Mouse (Mus musculus) kidney, adult 18-20 months (tissue): ENCODE results near the gene Cfap65.

Experiments
- DNase-seq: peaks from one replicate; pipeline ENCODE4 v3.0.0; 2021

Gene Cfap65

GRCm38 (mm10) chr1:74936221-74936830, 927 bp upstream of the Cfap65 start:
- DNase-seq, result peak; percentile 76

GRCm38 (mm10) chr1:74927621-74928296, 7.6 kb downstream of the Cfap65 start:
- DNase-seq, result no peak

DNA sequence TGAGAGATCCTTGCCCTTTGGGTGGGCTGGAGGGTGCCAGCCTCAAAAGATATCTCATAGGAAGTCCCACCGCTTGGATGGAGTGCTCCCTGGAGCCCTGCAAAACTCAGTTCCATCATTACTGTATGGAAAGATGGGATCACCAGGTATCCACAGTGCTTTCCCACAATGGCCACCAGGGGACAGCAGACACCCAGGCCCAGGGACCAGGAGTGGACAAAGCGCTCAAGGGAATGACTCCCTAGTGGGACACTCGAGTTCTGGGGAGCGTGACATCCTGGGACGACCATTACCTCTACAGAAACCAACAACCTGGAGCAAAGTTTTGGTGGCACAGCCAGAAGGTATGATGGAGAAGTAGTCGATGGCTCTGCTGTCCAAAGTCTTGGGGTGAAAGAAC, 8.7 kb downstream of the Cfap65 start:
- peak; percentile 80 for DNase-seq

DNA sequence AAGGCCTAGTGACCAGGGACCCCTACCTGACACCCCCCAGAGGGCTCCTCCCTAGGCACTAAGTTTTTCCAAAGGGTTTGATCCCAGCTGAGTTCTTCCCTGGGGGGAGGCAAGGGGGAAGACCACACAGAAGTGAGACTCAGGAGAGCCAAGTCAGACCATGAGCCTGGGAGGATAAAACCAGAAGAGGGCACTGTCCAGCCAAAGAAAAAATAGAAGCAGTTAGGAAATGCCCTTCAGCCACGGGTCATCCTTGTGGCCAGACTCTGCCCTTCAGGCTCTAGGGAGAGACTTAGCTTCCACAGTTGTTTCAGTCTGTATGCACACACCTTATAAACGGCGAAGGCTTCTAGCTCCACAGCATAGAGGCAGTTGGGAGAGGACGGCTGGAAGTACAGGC, 10.9 kb downstream of the Cfap65 start:
- peak; percentile 27 for DNase-seq

- DNase-seq, result peak; percentile 34
These were observed 19.7 kb downstream of the Cfap65 start for GRCm38 (mm10) chr1:74915706-74916105.

GRCm38 (mm10) chr1:74902191-74902590, 33.2 kb downstream of the Cfap65 start:
- no peak for DNase-seq

GRCm38 (mm10) chr1:74901686-74902085, 33.7 kb downstream of the Cfap65 start:
- peak; percentile 71 for DNase-seq

- DNase-seq, result peak; percentile 68
These were observed 34.8 kb downstream of the Cfap65 start for GRCm38 (mm10) chr1:74900341-74901285.

GRCm38 (mm10) chr1:74898656-74899431, 36.6 kb downstream of the Cfap65 start:
- DNase-seq, result no peak

DNA sequence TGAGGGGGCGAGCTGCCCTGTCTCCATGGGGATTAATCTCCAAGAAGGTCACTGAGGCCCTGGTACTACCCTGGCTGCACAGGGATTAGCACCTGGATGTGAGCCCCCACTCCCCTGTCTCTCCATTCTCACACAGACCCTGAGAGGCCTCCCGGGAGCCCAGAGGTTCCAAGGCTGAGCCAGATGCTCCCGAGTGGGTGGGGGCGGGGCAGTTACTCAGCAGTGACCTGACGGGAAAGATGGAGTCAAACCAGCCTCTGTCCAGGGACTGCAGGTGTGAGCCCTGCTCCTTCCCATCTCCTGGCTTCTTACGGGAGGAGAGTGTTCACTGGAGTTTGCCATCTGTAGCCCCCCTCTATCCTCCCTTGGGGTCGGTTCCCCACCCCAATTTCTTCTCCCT, 37.4 kb downstream of the Cfap65 start:
- DNase-seq, result no peak

DNA sequence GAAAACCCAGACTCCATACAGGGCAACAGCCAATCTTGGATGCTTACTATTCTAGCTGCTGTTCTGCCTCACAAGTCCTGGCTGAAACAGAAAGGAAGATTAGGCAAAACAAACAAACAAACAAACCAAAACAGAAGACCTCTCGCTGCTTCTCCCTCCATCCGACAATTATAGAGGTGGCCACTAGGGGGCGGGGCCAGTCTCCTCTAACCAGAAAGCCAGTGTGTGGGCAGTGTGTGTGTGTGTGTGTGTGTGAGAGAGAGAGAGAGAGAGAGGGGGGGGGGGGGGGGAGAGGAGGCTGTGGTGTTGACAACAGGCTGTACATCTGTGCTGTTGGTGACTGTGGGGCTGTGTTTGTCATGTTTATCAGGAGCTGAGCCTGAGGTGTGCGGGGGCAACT, 40.4 kb downstream of the Cfap65 start:
- peak; percentile 67 for DNase-seq

GRCm38 (mm10) chr1:74893134-74893855, 42.1 kb downstream of the Cfap65 start, which contains the start of gene Cryba2:
Gene Cryba2, minus strand, starts transcription at chr1:74893143.
- peak; percentile 65 for DNase-seq

- DNase-seq, result no peak
These were observed 42.9 kb downstream of the Cfap65 start for GRCm38 (mm10) chr1:74892351-74893133.

- DNase-seq, result peak; percentile 33
These were observed 43.9 kb downstream of the Cfap65 start for GRCm38 (mm10) chr1:74891513-74891912.

GRCm38 (mm10) chr1:74885369-74886042, 49.9 kb downstream of the Cfap65 start, which contains the start of gene Fev:
Gene Fev, minus strand, starts transcription at chr1:74885419.
- no peak for DNase-seq

GRCm38 (mm10) chr1:74884196-74885141, 50.9 kb downstream of the Cfap65 start:
- DNase-seq, result no peak

- DNase-seq, result no peak
These were observed 52.0 kb downstream of the Cfap65 start for GRCm38 (mm10) chr1:74883441-74883840.

- DNase-seq, result no peak
These were observed 52.6 kb downstream of the Cfap65 start for GRCm38 (mm10) chr1:74882828-74883227.

GRCm38 (mm10) chr1:74882055-74882734, 53.2 kb downstream of the Cfap65 start:
- no peak for DNase-seq
